Mouse (Mus musculus): ENCODE results near the gene Ptpn13. TPM values are rescaled to one million over a fixed set of nuclear protein-coding genes. Genes with fewer than 3 reads are reported as not detected.

The Ptpn13 gene
- total and polyA plus RNA-seq, 3 experiments = 15.1 to 43.6 (median 15.5) TPM

GRCm38 (mm10) chr5:103475503-103475902 is 50.5 kb downstream of the Ptpn13 start:
- no peak for TF ChIP-seq ZMIZ1 (IDR thresholded peaks at IDR 0.05; ENCODE audit: low read depth, low read length)
- TF ChIP-seq POLR2A (IDR thresholded peaks at IDR 0.05; ENCODE audit: control insufficient read depth in 1 of 2, insufficient read depth in 1 of 2, low read depth in 1 of 2, low read length in 2 of 2, poor library complexity in 1 of 2) = no peak
- TF ChIP-seq MAX (IDR thresholded peaks at IDR 0.05; ENCODE audit: low read length) = no peak
- TF ChIP-seq RCOR1 (IDR thresholded peaks at IDR 0.05; ENCODE audit: low read depth, low read length) = no peak
- no peak for TF ChIP-seq MAZ (IDR thresholded peaks at IDR 0.05; ENCODE audit: low read depth, low read length)
- TF ChIP-seq ZNF384 (IDR thresholded peaks at IDR 0.05; ENCODE audit: low read depth, low read length) = no peak
- TF ChIP-seq KAT2A (conservative IDR thresholded peaks at IDR 0.05; ENCODE audit: low read depth, low read length) = no peak
- no peak for TF ChIP-seq NELFE (IDR thresholded peaks at IDR 0.05; ENCODE audit: low read depth, low read length)
- TF ChIP-seq JUND (IDR thresholded peaks at IDR 0.05; ENCODE audit: low read depth, low read length) = no peak
- TF ChIP-seq NRF1 (IDR thresholded peaks at IDR 0.05; ENCODE audit: insufficient read depth, low read depth, low read length, poor library complexity, severe bottlenecking) = no peak
- no peaks in the 10 kb centered on the region for H3K9me3 ChIP-seq (replicated peaks; ENCODE audit: insufficient read depth, low read length)

GRCm38 (mm10) chr5:103479503-103479902 is 54.5 kb downstream of the Ptpn13 start:
- H3K9ac ChIP-seq (ENCODE audit: control insufficient read depth, low read depth, low read length, poor library complexity, severe bottlenecking) = no peak overlapping the region
- H3K27me3 ChIP-seq (ENCODE audit: control insufficient read depth in 1 of 2, insufficient read depth in 2 of 2, low read length in 2 of 2) = no peaks in the 10 kb centered on the region
- peak overlapping the region; percentile 37; the same call in 1 of the 2 replicates for H3K27ac ChIP-seq (ENCODE audit: control insufficient read depth, low read depth, low read length)
- DNase-seq (ENCODE audit: low read depth, low spot score) = no peak
- peaks cover 17 to 29% of the 10 kb centered on the region in 2 experiments for H3K4me1 ChIP-seq (ENCODE audit: control insufficient read depth in 1 of 2, insufficient read depth in 2 of 2, low read length in 2 of 2)
- H3K9me3 ChIP-seq (replicated peaks; ENCODE audit: insufficient read depth, low read length) = no peaks in the 10 kb centered on the region
- TF ChIP-seq GATA1 (IDR thresholded peaks at IDR 0.05; ENCODE audit: low read depth, low read length) (peak; percentile 67), EP300 (IDR thresholded peaks at IDR 0.05; ENCODE audit: low read depth in 1 of 2, low read length in 2 of 2) (peak; percentile 22 to 25; a peak in 3 of 4 replicates), ETS1 (IDR thresholded peaks at IDR 0.05; ENCODE audit: low read depth, low read length) (peak; percentile 20; the same call in 1 of the 2 replicates), MXI1 (IDR thresholded peaks at IDR 0.05; ENCODE audit: low read depth, low read length) (no peak), RCOR1 (IDR thresholded peaks at IDR 0.05; ENCODE audit: low read depth, low read length) (no peak), MAX (IDR thresholded peaks at IDR 0.05; ENCODE audit: low read length) (peak; percentile 36; the same call in 1 of the 2 replicates)
- H3K4me3 ChIP-seq (ENCODE audit: control insufficient read depth in 1 of 2, insufficient read depth in 1 of 2, low read depth in 2 of 2, low read length in 2 of 2) = no peak overlapping the region
- no peaks in the 10 kb centered on the region for H3K79me2 ChIP-seq (ENCODE audit: control insufficient read depth, insufficient read depth, low read length, poor library complexity)
- peaks cover 0 to 25% of the 10 kb centered on the region in 2 experiments; a peak in 2 of 4 replicates for H3K36me3 ChIP-seq (ENCODE audit: control insufficient read depth in 1 of 2, insufficient read depth in 2 of 2, low read length in 2 of 2)

More at GRCm38 (mm10) chr5:103475503-103475902, 50.5 kb downstream of the Ptpn13 start:
- Histone ChIP-seq H3K36me3 (ENCODE audit: control insufficient read depth in 1 of 2, insufficient read depth in 2 of 2, low read length in 2 of 2) (peaks cover 0 to 21% of the 10 kb centered on the region in 2 experiments; a peak in 2 of 4 replicates), H3K27me3 (ENCODE audit: control insufficient read depth in 1 of 2, insufficient read depth in 2 of 2, low read length in 2 of 2) (no peaks in the 10 kb centered on the region), H3K27ac (ENCODE audit: control insufficient read depth, low read depth, low read length) (no peak overlapping the region), H3K9ac (ENCODE audit: control insufficient read depth, low read depth, low read length, poor library complexity, severe bottlenecking) (no peak overlapping the region), H3K4me3 (ENCODE audit: control insufficient read depth in 1 of 2, insufficient read depth in 1 of 2, low read depth in 2 of 2, low read length in 2 of 2) (no peak overlapping the region), H3K4me1 (ENCODE audit: control insufficient read depth in 1 of 2, insufficient read depth in 2 of 2, low read length in 2 of 2) (peaks cover 10 to 11% of the 10 kb centered on the region in 2 experiments; a peak in 3 of 4 replicates), H3K79me2 (ENCODE audit: control insufficient read depth, insufficient read depth, low read length, poor library complexity) (no peaks in the 10 kb centered on the region)
- DNase-seq (ENCODE audit: low read depth, low spot score) = no peak

- peak; percentile 85 for DNase-seq (ENCODE audit: low read depth, low spot score)
- H3K27me3 ChIP-seq (ENCODE audit: control insufficient read depth in 1 of 2, insufficient read depth in 2 of 2, low read length in 2 of 2) = no peaks in the 10 kb centered on the region
- H3K4me3 ChIP-seq (ENCODE audit: control insufficient read depth in 1 of 2, insufficient read depth in 1 of 2, low read depth in 2 of 2, low read length in 2 of 2) = peak overlapping the region in 1 of 2 experiments; percentile 12; a peak in 1 of 4 replicates
- no peaks in the 10 kb centered on the region for H3K9me3 ChIP-seq (replicated peaks; ENCODE audit: insufficient read depth, low read length)
- H3K9ac ChIP-seq (ENCODE audit: control insufficient read depth, low read depth, low read length, poor library complexity, severe bottlenecking) = peak overlapping the region; percentile 30; the same call in 1 of the 2 replicates
- peak overlapping the region; percentile 74 for H3K27ac ChIP-seq (ENCODE audit: control insufficient read depth, low read depth, low read length)
- peaks cover 22 to 37% of the 10 kb centered on the region in 2 experiments for H3K4me1 ChIP-seq (ENCODE audit: control insufficient read depth in 1 of 2, insufficient read depth in 2 of 2, low read length in 2 of 2)
- no peaks in the 10 kb centered on the region for H3K79me2 ChIP-seq (ENCODE audit: control insufficient read depth, insufficient read depth, low read length, poor library complexity)
- H3K36me3 ChIP-seq (ENCODE audit: control insufficient read depth in 1 of 2, insufficient read depth in 2 of 2, low read length in 2 of 2) = peaks cover 0 to 31% of the 10 kb centered on the region in 2 experiments; a peak in 2 of 4 replicates
- TF ChIP-seq ZMIZ1 (IDR thresholded peaks at IDR 0.05; ENCODE audit: low read depth, low read length) = no peak
- TF ChIP-seq MYB (IDR thresholded peaks at IDR 0.05; ENCODE audit: low read depth, low read length) = 0 out of 2 replicates have a peak, but pooled peaks have one; percentile 36
- no peak for TF ChIP-seq CTCF (IDR thresholded peaks at IDR 0.05 in 2 of 3, conservative IDR thresholded peaks at IDR 0.05 in 1 of 3; ENCODE audit: control insufficient read depth in 1 of 3, insufficient read depth in 1 of 3, low read depth in 2 of 3, low read length in 3 of 3, poor library complexity in 1 of 3, severe bottlenecking in 1 of 3)
- TF ChIP-seq GATA1 (IDR thresholded peaks at IDR 0.05; ENCODE audit: low read depth, low read length) = peak; percentile 78
- TF ChIP-seq NRF1 (IDR thresholded peaks at IDR 0.05; ENCODE audit: insufficient read depth, low read depth, low read length, poor library complexity, severe bottlenecking) = no peak
- TF ChIP-seq RAD21 (IDR thresholded peaks at IDR 0.05; ENCODE audit: low read depth, low read length) = no peak
- peak; percentile 69 to 85; a peak in 3 of 4 replicates for TF ChIP-seq EP300 (IDR thresholded peaks at IDR 0.05; ENCODE audit: low read depth in 1 of 2, low read length in 2 of 2)
- peak; percentile 93 for TF ChIP-seq TAL1 (IDR thresholded peaks at IDR 0.05; ENCODE audit: low read length)
- TF ChIP-seq GABPA (IDR thresholded peaks at IDR 0.05; ENCODE audit: low read depth, low read length) = no peak
- TF ChIP-seq ETS1 (IDR thresholded peaks at IDR 0.05; ENCODE audit: low read depth, low read length) = peak; percentile 73; the same call in 1 of the 2 replicates
- TF ChIP-seq MAX (IDR thresholded peaks at IDR 0.05; ENCODE audit: low read length) = no peak
- no peak for TF ChIP-seq USF1 (IDR thresholded peaks at IDR 0.05; ENCODE audit: low read depth, low read length)
- TF ChIP-seq POLR2AphosphoS5 (IDR thresholded peaks at IDR 0.05; ENCODE audit: borderline replicate concordance, low read depth, low read length) = no peak
- no peak for TF ChIP-seq POLR2AphosphoS2 (IDR thresholded peaks at IDR 0.05; ENCODE audit: low read length)
- no peak for TF ChIP-seq UBTF (IDR thresholded peaks at IDR 0.05; ENCODE audit: borderline replicate concordance, insufficient read depth, low read depth, low read length)
- TF ChIP-seq MAFK (IDR thresholded peaks at IDR 0.05; ENCODE audit: borderline replicate concordance, low read depth, low read length) = 0 out of 2 replicates have a peak, but pooled peaks have one; percentile 18
Measured at GRCm38 (mm10) chr5:103481222-103481621, 56.2 kb downstream of the Ptpn13 start.

Data from MEL (cell line).